Mouse (Mus musculus) urinary bladder, postnatal 36 days (tissue): ENCODE measurements at regions not wholly inside any gene's neighbourhood (a gene's known extent, or its start where the extent isn't known, plus 50 kb on each side); places are given as distances from the start of the nearest gene placed in this dataset.
A peak's percentile ranks its signal among the peaks of the same experiment; 100 is the strongest.

Source experiments
- DNase-seq, 2 experiments: peaks; one replicate each; pipeline ENCODE4 v3.0.0; 2022; ENCODE audit warnings: low spot score in 2 of 2, mixed read lengths in 1 of 2

DNA sequence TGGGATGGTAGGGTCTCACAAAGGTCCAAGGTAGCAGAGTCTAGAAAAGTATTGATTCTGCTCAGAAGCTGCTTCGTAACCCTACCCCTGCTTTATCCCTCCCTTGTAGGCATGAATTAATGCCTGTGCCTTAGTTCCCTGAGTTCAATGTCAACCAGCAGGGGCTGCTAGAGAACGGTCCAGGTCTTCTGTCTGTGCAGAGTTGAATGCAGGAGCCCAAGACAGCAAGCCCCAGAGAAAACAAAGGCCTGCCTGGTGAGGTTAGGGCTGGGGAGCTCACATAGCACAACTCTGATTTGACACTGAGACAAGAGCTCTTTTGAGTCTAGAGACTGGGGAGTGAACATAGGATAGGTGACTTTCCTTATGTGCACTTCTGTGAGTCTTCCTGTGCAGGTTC is 56.6 kb downstream of the Olig3 start:
- DNase-seq: no peak

- DNase-seq: no peak
Observed at GRCm38 (mm10) chr10:19413935-19414334, 57.6 kb downstream of the Olig3 start.

DNA sequence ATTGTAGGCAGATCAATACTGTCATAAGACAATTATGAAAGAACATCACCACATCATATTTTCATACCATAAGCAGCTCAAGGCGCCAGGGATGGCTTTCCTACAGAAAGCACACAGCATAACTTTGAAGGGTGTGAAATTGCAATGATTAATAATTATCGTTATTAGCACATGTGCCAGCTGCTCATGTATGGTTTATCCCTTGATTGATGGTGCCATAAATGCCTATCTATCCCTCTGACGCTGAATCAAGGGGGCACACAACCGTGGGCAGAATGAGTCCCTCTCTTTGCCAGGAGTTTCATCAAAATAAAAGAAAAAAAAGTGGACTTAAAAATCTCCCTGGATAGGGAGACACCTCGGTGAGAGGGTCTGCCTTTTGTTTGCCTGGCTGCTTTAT is 58.5 kb downstream of the Olig3 start:
- DNase-seq: no peak

DNA sequence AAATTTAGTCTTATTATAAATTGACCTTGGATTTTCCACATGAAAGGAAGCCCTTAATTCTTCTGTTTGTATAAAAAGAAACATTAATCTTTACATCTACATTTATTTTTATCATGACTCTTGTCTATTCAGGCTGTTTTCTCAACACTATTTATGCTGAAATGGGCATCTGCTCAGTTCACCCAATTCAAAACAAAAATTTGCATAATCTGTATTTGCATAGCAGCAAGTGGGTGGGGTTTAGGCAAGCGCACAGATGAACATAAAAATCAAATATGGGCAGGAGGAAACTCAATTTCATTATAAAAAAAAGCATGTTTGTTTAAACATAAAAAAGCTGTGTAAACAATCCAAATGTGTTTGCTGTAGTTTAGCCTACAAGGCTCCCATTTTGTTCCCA is 67.7 kb downstream of the Olig3 start:
- no peak for DNase-seq

GRCm38 (mm10) chr10:19424961-19425360 is 68.6 kb downstream of the Olig3 start:
- DNase-seq: no peak

- DNase-seq: no peak
Observed at GRCm38 (mm10) chr10:19426835-19427234, 70.5 kb downstream of the Olig3 start.

- no peak for DNase-seq
Observed at GRCm38 (mm10) chr10:19432515-19432914, 76.2 kb downstream of the Olig3 start.

DNA sequence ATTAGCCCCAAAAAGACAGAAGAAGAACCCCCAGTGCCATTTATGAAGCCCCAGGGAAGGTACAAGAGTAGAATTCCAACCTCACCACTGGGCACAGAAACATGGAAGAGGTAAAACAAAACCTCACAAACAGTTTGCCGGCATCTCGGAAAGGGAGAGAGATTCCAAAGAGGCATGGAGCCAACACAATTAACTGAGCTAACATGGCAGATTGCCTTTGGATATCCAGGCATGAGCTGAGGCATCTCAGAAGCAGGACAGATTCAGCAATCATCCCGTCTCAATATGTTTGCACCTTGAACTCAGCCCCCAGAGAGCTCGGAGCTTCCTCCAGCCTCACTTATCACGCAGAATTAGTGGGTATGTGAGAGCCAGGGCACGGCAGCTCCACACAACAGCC is 78.3 kb downstream of the Olig3 start:
- DNase-seq: no peak

DNA sequence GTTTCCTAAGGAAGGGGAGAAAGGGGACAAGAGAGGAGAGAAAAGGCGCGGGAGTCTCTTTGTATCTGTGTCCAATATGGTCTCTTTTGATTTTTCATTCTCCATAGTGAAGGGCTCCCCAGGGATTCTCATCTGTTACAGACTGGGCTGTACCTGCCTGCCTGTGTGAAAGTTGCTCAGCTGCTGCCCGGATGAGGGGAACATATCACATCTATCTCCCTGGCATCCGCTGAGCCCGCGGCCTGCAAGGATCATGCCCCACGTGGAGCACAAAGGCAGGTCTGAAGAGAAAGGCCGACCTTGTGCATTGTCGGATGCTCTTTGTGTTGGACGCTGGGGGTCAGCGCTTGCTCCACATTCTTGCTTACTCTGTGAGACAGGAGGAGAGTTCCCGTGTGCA is 85.5 kb downstream of the Olig3 start:
- DNase-seq: no peak

GRCm38 (mm10) chr10:19443516-19443915 is 87.2 kb downstream of the Olig3 start:
- no peak for DNase-seq

- no peak for DNase-seq
Observed at GRCm38 (mm10) chr10:19448838-19449559, 92.7 kb downstream of the Olig3 start.

DNA sequence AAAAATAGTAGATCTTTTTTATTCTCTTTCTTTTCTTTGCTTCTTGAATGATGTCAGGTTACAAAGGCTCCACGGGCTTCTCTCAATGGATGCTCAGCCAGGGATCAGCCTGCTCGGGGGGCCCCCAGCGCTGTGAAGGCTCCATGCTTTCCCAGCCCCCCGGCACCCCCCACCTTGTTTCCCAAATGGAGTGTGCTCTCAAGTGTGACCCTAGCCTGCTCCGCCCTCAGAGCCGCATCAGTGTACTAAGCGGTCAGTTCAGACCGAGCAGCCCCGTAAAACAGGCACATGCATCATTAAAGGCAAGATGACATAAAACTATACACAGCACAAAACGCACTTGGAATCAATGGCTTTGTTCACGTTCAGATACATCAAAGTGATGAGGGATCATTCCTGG is 102.7 kb downstream of the Olig3 start:
- no peak for DNase-seq

- no peak for DNase-seq
Observed at GRCm38 (mm10) chr10:19459709-19460108, 103.4 kb downstream of the Olig3 start.

- no peak for DNase-seq
Observed at GRCm38 (mm10) chr10:19460164-19460563, 103.8 kb downstream of the Olig3 start.

DNA sequence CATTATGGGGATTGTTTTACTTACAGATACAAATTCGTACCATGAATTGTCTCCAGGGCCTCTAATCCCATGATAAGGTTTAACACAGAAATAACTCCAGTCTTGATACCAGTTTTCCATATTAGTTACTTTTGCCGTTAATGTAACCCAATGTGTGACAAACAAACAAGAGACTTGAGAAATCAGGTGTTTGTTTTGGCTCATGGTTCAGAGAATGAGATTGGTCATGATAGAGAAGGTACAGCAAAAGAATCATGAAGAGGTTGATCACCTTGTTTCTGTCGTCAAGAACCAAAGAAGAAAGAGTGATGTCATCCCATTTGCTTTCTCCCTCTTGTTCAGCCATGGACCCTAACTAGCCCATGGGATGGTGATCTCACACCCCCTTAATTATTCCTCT is 107.5 kb downstream of the Olig3 start:
- DNase-seq: no peak

GRCm38 (mm10) chr10:19464504-19464903 is 108.2 kb downstream of the Olig3 start:
- DNase-seq: no peak

DNA sequence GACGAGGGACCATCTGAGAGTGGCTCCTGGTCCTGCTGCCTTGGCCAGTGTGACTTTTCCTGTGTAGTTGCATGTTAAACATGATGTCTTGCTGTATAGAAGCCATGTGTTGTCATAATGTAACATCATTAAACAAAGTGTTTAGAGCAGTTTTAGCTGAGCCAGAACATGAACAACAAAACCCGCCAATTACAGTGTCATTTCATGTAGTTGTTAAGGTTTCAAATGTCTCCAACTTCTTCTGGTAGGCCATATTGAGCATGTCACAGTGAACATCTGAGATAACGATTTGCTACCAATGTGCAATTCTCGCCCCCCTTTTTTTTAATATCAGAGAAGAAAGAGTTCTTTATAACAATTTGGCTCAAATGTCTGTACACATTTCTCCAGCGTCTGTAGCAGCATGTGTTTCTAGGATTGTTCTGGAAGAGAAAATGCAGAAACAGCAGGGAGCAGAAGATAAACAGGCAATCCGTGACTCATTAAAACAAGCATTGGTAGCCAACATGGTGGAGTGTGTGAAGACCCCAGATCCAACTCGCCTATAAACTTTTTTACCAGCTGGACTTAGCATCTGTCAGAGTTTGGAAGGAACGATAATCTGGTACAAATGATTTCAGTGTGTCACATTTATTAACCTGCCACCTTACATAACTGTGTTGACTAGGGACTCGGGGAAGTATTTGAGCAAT is 115.2 kb downstream of the Olig3 start:
- no peak for DNase-seq

DNA sequence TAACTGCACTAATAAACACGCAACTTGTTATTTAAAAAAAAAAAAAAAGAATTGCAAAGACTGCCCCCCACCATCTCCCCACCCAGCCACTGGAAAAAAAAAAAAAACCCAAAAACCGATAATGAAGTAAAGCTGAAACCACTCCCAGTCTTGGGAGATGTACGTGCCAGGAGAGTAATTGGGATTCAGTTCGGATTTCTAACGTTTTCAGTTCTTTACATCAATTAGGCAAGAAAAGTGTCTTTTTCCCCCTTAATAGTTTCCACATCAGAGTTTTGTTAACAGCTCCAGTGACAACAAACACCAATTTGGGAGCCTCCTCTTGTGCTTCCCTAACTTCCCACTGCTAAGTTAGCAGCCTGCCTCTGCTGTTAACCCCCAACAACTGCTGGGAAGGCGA is 115.7 kb downstream of the Olig3 start:
- no peak for DNase-seq

DNA sequence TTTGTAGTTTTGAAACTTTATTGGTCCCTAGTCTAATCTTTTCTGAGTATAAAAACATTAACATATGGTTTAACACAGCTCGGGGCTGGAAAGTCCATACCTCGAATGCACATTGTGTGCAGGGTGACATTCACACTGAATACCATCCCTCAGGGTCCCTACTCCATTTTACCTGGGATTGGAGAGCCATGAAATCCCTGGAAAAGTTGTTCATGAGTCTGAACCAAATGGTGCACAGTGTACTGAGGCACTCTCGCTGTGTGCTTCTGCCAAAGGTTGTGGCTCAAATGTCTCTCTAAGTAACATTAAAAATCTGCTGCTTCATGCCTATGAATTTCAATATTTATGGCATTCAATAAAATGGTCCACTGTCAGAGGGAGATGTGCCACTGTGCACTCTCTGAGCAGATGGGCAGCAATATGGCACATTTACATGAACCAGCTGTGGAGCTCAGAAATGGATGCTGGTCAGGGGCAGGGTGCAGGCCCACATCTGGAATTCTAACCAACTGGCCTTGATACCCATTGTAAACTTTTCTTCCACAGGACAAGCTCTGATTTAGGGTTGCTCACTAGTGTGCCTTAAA is 116.7 kb downstream of the Olig3 start:
- no peak for DNase-seq

DNA sequence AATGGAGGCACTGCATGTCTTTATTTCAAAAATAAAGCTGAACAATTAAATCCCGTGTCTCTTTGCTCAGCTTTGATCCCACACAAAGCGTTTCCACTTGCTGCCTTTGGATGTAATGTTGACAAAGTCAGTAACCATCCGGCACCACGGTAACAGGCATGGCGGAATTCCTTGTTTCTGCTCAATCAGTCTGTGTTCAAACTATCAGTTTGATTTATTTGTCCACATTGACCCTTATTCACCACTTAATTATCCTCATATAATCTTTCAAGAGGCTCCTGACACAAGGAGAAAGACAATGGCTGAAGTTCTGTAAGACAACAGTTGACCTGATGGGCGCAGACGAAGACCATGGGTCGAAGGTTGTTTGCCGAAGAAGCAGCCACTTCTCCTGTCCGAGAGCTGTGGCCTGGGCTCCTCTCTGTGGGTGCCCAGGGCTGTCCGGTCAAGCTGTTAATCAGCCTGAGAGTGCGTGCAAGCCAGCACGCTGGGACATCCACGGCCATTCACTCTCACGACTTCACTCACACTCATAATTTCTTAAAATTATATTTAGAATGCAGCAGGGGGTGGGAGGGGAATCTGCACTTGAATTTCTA is 106.1 kb upstream of the Ifngr1 start:
- no peak for DNase-seq

- no peak for DNase-seq
Observed at GRCm38 (mm10) chr10:19490500-19490899, 101.2 kb upstream of the Ifngr1 start.

DNA sequence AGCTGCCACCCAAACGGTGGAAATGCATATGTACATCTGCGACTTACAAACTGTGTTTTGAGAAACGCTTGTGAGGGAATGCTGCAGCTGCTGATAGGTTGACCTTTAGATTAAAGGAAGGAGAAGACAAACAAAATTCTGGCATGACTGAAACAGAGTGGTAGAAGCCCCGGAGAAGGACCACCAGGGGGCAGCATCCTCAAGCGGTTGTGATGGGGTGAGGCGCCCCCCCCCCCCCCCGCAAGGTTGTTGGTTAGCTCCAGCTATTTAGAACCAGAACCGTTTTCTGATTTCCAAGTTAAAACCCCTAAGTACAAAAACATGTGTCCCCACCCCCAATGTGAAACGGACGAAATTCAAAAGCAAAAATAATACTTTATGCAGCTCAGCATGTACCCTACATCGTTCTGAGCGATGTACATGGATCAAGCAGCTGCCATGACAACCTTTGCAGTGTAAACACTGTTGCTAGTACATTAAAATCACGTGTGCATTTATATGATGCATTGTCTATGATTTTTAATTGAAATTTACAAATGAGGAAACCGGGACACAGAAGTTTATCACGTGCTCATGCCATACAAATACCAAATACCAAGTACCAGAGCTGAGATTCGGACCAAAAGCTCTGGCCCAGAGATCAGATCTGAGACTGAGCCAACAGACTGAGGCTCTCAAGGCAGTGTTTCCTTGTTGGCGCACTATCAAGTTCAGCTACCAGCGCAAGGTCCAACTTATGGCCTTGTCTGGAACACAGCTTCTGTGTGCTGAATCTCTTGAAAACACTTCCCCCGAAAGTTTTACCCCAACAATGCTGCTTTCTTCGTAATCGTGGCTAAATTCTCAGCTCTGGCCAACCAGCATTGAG is 100.0 kb upstream of the Ifngr1 start:
- DNase-seq: peak in 1 of 2 experiments; percentile 72
